Mouse (Mus musculus) T-cell, adult 2 months (primary cell): ENCODE measurements around the gene Cnpy3.
A peak's percentile ranks its signal among the peaks of the same experiment; 100 is the strongest.
"Not testable (repeated sequence)": the region's sequence is repeated elsewhere in the genome, so short reads cannot be mapped to it uniquely, and the experiment has no call there.

ENCODE experiments used
- DNase-seq: peaks from one replicate; pipeline ENCODE4 v3.0.0; 2022; ENCODE audit warnings: low spot score

Gene Cnpy3

GRCm38 (mm10) chr17:46764916-46765315, 12.9 kb upstream of the Cnpy3 start:
- not testable (repeated sequence) for DNase-seq

GRCm38 (mm10) chr17:46763544-46763943, 11.5 kb upstream of the Cnpy3 start, which contains the start of gene Ptcra:
Gene Ptcra (minus strand): TSS chr17:46763712.
- DNase-seq, result no peak

- no peak for DNase-seq
Observed at GRCm38 (mm10) chr17:46758753-46759152, 6.7 kb upstream of the Cnpy3 start.

GRCm38 (mm10) chr17:46751056-46751793, 789 bp downstream of the Cnpy3 start:
- peak; percentile 71 for DNase-seq

GRCm38 (mm10) chr17:46750580-46750979, 1.4 kb downstream of the Cnpy3 start:
- no peak for DNase-seq

- no peak for DNase-seq
Observed at GRCm38 (mm10) chr17:46749282-46749681, 2.7 kb downstream of the Cnpy3 start.

GRCm38 (mm10) chr17:46747806-46748205, 4.2 kb downstream of the Cnpy3 start:
- no peak for DNase-seq

- no peak for DNase-seq
Observed at GRCm38 (mm10) chr17:46747234-46747633, 4.8 kb downstream of the Cnpy3 start.

GRCm38 (mm10) chr17:46745506-46745905, 6.5 kb downstream of the Cnpy3 start:
- DNase-seq, result no peak

GRCm38 (mm10) chr17:46742986-46743385, 9.0 kb downstream of the Cnpy3 start:
- DNase-seq, result no peak

- no peak for DNase-seq
Observed at GRCm38 (mm10) chr17:46741305-46741704, 10.7 kb downstream of the Cnpy3 start.

GRCm38 (mm10) chr17:46736160-46736559, 15.9 kb downstream of the Cnpy3 start:
- DNase-seq, result peak; percentile 38

GRCm38 (mm10) chr17:46735287-46735686, 16.7 kb downstream of the Cnpy3 start:
- DNase-seq, result no peak

GRCm38 (mm10) chr17:46734055-46734454, 18.0 kb downstream of the Cnpy3 start:
- no peak for DNase-seq

GRCm38 (mm10) chr17:46728904-46729318, 23.1 kb downstream of the Cnpy3 start, which contains the start of gene Gnmt:
Gene Gnmt (minus strand): TSS chr17:46729168.
- no peak for DNase-seq

GRCm38 (mm10) chr17:46728496-46728895, 23.5 kb downstream of the Cnpy3 start:
- DNase-seq, result no peak

- DNase-seq, result no peak
Observed at GRCm38 (mm10) chr17:46728021-46728420, 24.0 kb downstream of the Cnpy3 start.

- DNase-seq, result no peak
Observed at GRCm38 (mm10) chr17:46727271-46727670, 24.7 kb downstream of the Cnpy3 start.

GRCm38 (mm10) chr17:46725731-46726645, 26.0 kb downstream of the Cnpy3 start:
- no peak for DNase-seq

- DNase-seq, result peak; percentile 54
Observed at GRCm38 (mm10) chr17:46725273-46725672, 26.7 kb downstream of the Cnpy3 start.

GRCm38 (mm10) chr17:46724477-46725084, 27.4 kb downstream of the Cnpy3 start:
- no peak for DNase-seq

GRCm38 (mm10) chr17:46721077-46721476, 30.9 kb downstream of the Cnpy3 start:
- DNase-seq, result no peak
